Mouse (Mus musculus) forebrain, embryonic 10.5 days (tissue): ENCODE data around the gene Lpcat2. TPM values are rescaled to one million over a fixed set of nuclear protein-coding genes. Genes with fewer than 3 reads are reported as not detected.

Experiments
- DNase-seq: peaks from one replicate; pipeline ENCODE4 v3.0.0-alpha.2; 2017; ENCODE audit warnings: low spot score; ENCODE audit errors: extremely low spot score
- H3K27ac ChIP-seq: fragments of 300-500 bp; sonication (generic); 2 replicates; pipeline ENCODE4 v1.5.1; 2016; ENCODE audit warnings: mild to moderate bottlenecking
- H3K27me3 ChIP-seq: fragments of 300-500 bp; sonication (generic); 2 replicates; pipeline ENCODE4 v1.6.1; 2016; ENCODE audit warnings: mild to moderate bottlenecking; ENCODE audit not compliant: poor library complexity, severe bottlenecking
- H3K36me3 ChIP-seq: fragments of 300-500 bp; sonication (generic); replicated peaks from 2 replicates; pipeline ENCODE4 v1.6.1; 2016; ENCODE audit warnings: mild to moderate bottlenecking, moderate library complexity
- H3K4me1 ChIP-seq: fragments of 300-500 bp; sonication (generic); 2 replicates; pipeline ENCODE4 v1.6.1; 2016
- H3K4me3 ChIP-seq: fragments of 300-500 bp; sonication (generic); 2 replicates; pipeline ENCODE4 v1.5.1; 2016; ENCODE audit warnings: mild to moderate bottlenecking, moderate library complexity
- H3K9me3 ChIP-seq: fragments of 300-500 bp; sonication (generic); 2 replicates; pipeline ENCODE4 v1.6.1; 2016; ENCODE audit warnings: mild to moderate bottlenecking, moderate library complexity
- WGBS: fragments of 180-500 bp; shearing (Covaris S2); methylation state at CpG from one replicate; pipeline ENCODE4 v1.1.7; 2016; 5-methylcytosine and 5-hydroxymethylcytosine counted together
- polyA plus RNA-seq: library from polyadenylated mRNA; unstranded; fragments of >200 nt; fragmentation: Nextera tagmentation; extraction: Ambion mirVana; gene quantifications from 2 replicates; pipeline ENCODE4 v1.2.1, GENCODE M21; 2016

Lpcat2 gene
- polyA plus RNA-seq: 2.2 and 3.6 TPM in 2 replicates

GRCm38 (mm10) chr8:92855171-92855894 lies at the start of gene Lpcat2:
Gene Lpcat2, plus strand, starts transcription at chr8:92855339.
- Histone ChIP-seq H3K4me3 (peak within 1 kb of the TSS; percentile 74), H3K9me3 (no peaks in the 10 kb centered on the region; the same call in 1 of the 2 replicates), H3K4me1 (peaks cover 19% of the 10 kb centered on the region), H3K27me3 (peaks cover 24% of the 10 kb centered on the region), H3K36me3 (no peaks in the 10 kb centered on the region), H3K27ac (peak within 1 kb of the TSS; percentile 83)
- WGBS: 2% methylated on average over 50 of the region's 50 CpGs
- peak; percentile 69 for DNase-seq

GRCm38 (mm10) chr8:92812773-92813172 lies 42.4 kb upstream of the Lpcat2 start:
- no peak overlapping the region for H3K27ac ChIP-seq
- H3K4me3 ChIP-seq: no peak overlapping the region
- H3K36me3 ChIP-seq: no peaks in the 10 kb centered on the region
- H3K4me1 ChIP-seq: no peaks in the 10 kb centered on the region
- DNase-seq: no peak
- no peaks in the 10 kb centered on the region for H3K27me3 ChIP-seq
- 88% methylated on average over 2 of the region's 2 CpGs for WGBS
- H3K9me3 ChIP-seq: no peaks in the 10 kb centered on the region

- no peak for DNase-seq
- Histone ChIP-seq H3K4me1 (no peaks in the 10 kb centered on the region), H3K36me3 (no peaks in the 10 kb centered on the region), H3K4me3 (no peak overlapping the region), H3K9me3 (no peaks in the 10 kb centered on the region), H3K27ac (no peak overlapping the region), H3K27me3 (no peaks in the 10 kb centered on the region)
- 94% methylated on average over 5 of the region's 5 CpGs for WGBS
These were observed 39.5 kb upstream of the Lpcat2 start for GRCm38 (mm10) chr8:92815661-92816060.

GRCm38 (mm10) chr8:92817928-92818818 lies 37.0 kb upstream of the Lpcat2 start:
- 28% methylated on average over 6 of the region's 6 CpGs for WGBS
- Histone ChIP-seq H3K4me1 (peaks cover 5% of the 10 kb centered on the region; the same call in 1 of the 2 replicates), H3K4me3 (no peak overlapping the region), H3K27ac (no peak overlapping the region), H3K27me3 (no peaks in the 10 kb centered on the region), H3K9me3 (no peaks in the 10 kb centered on the region), H3K36me3 (no peaks in the 10 kb centered on the region)
- peak; percentile 87 for DNase-seq

GRCm38 (mm10) chr8:92821151-92821550 lies 34.0 kb upstream of the Lpcat2 start:
- no peaks in the 10 kb centered on the region for H3K9me3 ChIP-seq
- H3K27me3 ChIP-seq: peaks cover 7% of the 10 kb centered on the region
- no peaks in the 10 kb centered on the region for H3K36me3 ChIP-seq
- H3K4me3 ChIP-seq: no peak overlapping the region
- H3K27ac ChIP-seq: no peak overlapping the region
- no peak for DNase-seq
- H3K4me1 ChIP-seq: peaks cover 5% of the 10 kb centered on the region; the same call in 1 of the 2 replicates

GRCm38 (mm10) chr8:92822386-92822785 lies 32.8 kb upstream of the Lpcat2 start:
- peaks cover 11% of the 10 kb centered on the region for H3K4me1 ChIP-seq
- H3K4me3 ChIP-seq: no peak overlapping the region
- 83% methylated on average over 5 of the region's 5 CpGs for WGBS
- DNase-seq: no peak
- H3K36me3 ChIP-seq: no peaks in the 10 kb centered on the region
- H3K9me3 ChIP-seq: no peaks in the 10 kb centered on the region
- H3K27ac ChIP-seq: no peak overlapping the region
- H3K27me3 ChIP-seq: peaks cover 18% of the 10 kb centered on the region

- no peak for DNase-seq
- WGBS: 78% methylated on average over 4 of the region's 4 CpGs
- peaks cover 26% of the 10 kb centered on the region for H3K4me1 ChIP-seq
These were observed 29.1 kb upstream of the Lpcat2 start for GRCm38 (mm10) chr8:92825991-92826390.

GRCm38 (mm10) chr8:92827243-92828034 lies 27.7 kb upstream of the Lpcat2 start, which contains the start of gene Mmp2:
Gene Mmp2, plus strand, starts transcription at chr8:92827291.
- peaks cover 35% of the 10 kb centered on the region for H3K27me3 ChIP-seq
- peak within 1 kb of the TSS; percentile 89 for H3K27ac ChIP-seq
- WGBS: 1% methylated on average over 36 of the region's 37 CpGs
- peaks cover 21% of the 10 kb centered on the region for H3K4me1 ChIP-seq
- H3K9me3 ChIP-seq: no peaks in the 10 kb centered on the region
- H3K36me3 ChIP-seq: peaks cover 11% of the 10 kb centered on the region
- peak; percentile 59 for DNase-seq
- peak within 1 kb of the TSS; percentile 60 for H3K4me3 ChIP-seq

More at GRCm38 (mm10) chr8:92825991-92826390, 29.1 kb upstream of the Lpcat2 start:
- Histone ChIP-seq H3K27me3 (peaks cover 35% of the 10 kb centered on the region), H3K36me3 (no peaks in the 10 kb centered on the region), H3K4me3 (no peak overlapping the region), H3K9me3 (no peaks in the 10 kb centered on the region), H3K27ac (no peak overlapping the region)

- Histone ChIP-seq H3K27me3 (peaks cover 35% of the 10 kb centered on the region), H3K36me3 (peaks cover 19% of the 10 kb centered on the region), H3K4me3 (peak overlapping the region; percentile 60), H3K4me1 (peaks cover 21% of the 10 kb centered on the region), H3K27ac (peak overlapping the region; percentile 25; the same call in 1 of the 2 replicates), H3K9me3 (no peaks in the 10 kb centered on the region)
- DNase-seq: no peak
- 35% methylated on average over 15 of the region's 15 CpGs for WGBS
These were observed 26.8 kb upstream of the Lpcat2 start for GRCm38 (mm10) chr8:92828251-92828743.

- WGBS: 85% methylated on average over 5 of the region's 5 CpGs
These were observed 20.9 kb upstream of the Lpcat2 start for GRCm38 (mm10) chr8:92834065-92834731.

GRCm38 (mm10) chr8:92834786-92835500 lies 20.2 kb upstream of the Lpcat2 start:
- DNase-seq: no peak
- Histone ChIP-seq H3K9me3 (no peaks in the 10 kb centered on the region), H3K27me3 (no peaks in the 10 kb centered on the region), H3K4me3 (no peak overlapping the region), H3K4me1 (no peaks in the 10 kb centered on the region), H3K36me3 (peaks cover 44% of the 10 kb centered on the region), H3K27ac (no peak overlapping the region)
- 87% methylated on average over 11 of the region's 11 CpGs for WGBS

More at GRCm38 (mm10) chr8:92834065-92834731, 20.9 kb upstream of the Lpcat2 start:
- H3K27ac ChIP-seq: no peak overlapping the region
- H3K4me1 ChIP-seq: no peaks in the 10 kb centered on the region
- no peaks in the 10 kb centered on the region for H3K27me3 ChIP-seq
- no peak overlapping the region for H3K4me3 ChIP-seq
- no peak for DNase-seq
- H3K9me3 ChIP-seq: no peaks in the 10 kb centered on the region
- H3K36me3 ChIP-seq: peaks cover 39% of the 10 kb centered on the region
